8 mouse cellular contexts compared by ENCODE assay signal in the genomic region with DNA sequence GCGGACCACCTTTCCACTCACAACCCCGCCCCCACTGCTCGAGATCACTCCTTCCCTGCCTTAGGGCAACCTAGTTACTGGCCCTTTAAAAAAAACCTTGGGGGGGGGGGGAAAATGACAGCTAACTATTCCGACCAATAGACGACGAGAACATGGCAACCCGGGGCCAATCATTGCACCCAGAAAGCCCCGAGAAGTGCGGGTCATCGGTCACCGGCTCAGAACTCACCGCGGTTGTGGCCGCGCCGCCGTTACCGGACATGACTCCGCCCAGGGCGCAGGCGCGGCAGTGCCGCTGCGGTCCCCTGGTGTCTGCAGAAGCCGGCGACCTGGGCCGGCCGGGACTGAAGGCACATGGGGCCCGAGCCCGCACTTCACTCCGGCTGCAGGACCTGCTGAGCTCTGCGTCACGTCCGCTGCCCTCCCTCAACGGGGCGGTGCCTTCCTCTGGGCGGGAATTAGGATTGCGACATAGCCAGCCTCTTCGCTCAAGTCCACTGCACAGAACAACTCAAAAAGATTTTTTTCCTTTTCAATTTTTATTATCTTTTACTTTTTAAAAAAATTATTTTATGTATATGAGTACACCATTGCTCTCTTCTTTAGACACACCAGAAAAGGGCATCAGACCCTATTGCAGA. TPM values are rescaled to one million over a fixed set of nuclear protein-coding genes. Genes with fewer than 3 reads are reported as not detected.
DNase-seq lines count a peak whose midpoint lies in the region; ATAC-seq lines count a peak whose summit lies in the region.

A gene (minus strand): TSS at position 448 of the 641 bp plus-strand sequence.

- peak within 1 kb of the TSS; percentile 97 for H3K27ac ChIP-seq in forebrain, embryonic 10.5 days
- peak within 1 kb of the TSS; percentile 100 for H3K27ac ChIP-seq in heart, embryonic 15.5 days
- H3K27ac ChIP-seq in liver, embryonic 15.5 days (replicated peaks), result peak within 1 kb of the TSS; percentile 100
- peak within 1 kb of the TSS; percentile 88 for H3K27ac ChIP-seq in neural tube, embryonic 12.5 days

- H3K4me1 ChIP-seq in forebrain, embryonic 10.5 days, result peaks cover 29% of the 10 kb centered on the region
- H3K4me1 ChIP-seq in heart, embryonic 15.5 days (replicated peaks), result peaks cover 21% of the 10 kb centered on the region
- H3K4me1 ChIP-seq in liver, embryonic 15.5 days (replicated peaks), result peaks cover 39% of the 10 kb centered on the region
- H3K4me1 ChIP-seq in neural tube, embryonic 12.5 days, result peaks cover 9% of the 10 kb centered on the region

- 0% methylated on average over 39 of the region's 39 CpGs for WGBS in forebrain, embryonic 10.5 days
- under 1% methylated on average over 39 of the region's 39 CpGs for WGBS in heart, embryonic 15.5 days
- WGBS in liver, embryonic 15.5 days (ENCODE audit: insufficient replicate concordance), result under 1% methylated on average over 39 of the region's 39 CpGs
- under 1% methylated on average over 39 of the region's 39 CpGs for WGBS in neural tube, embryonic 12.5 days

- DNase-seq in c-Kit-positive CD71-negative TER-119-negative erythroid progenitor cells, embryonic 14.5 days (ENCODE audit: low read depth), result peak; percentile 89
- DNase-seq in forebrain, embryonic 10.5 days (ENCODE audit: extremely low spot score, low spot score), result peak; percentile 94
- peak; percentile 95 for DNase-seq in kidney, postnatal 36 days
- peak; percentile 93 for DNase-seq in telencephalon, adult 2 months (ENCODE audit: low read depth, low spot score)

- peak within 1 kb of the TSS; percentile 88 for H3K4me3 ChIP-seq in forebrain, embryonic 10.5 days
- H3K4me3 ChIP-seq in heart, embryonic 15.5 days, result peak within 1 kb of the TSS; percentile 85
- H3K4me3 ChIP-seq in liver, embryonic 15.5 days (replicated peaks), result peak within 1 kb of the TSS; percentile 81
- peak within 1 kb of the TSS; percentile 76 for H3K4me3 ChIP-seq in neural tube, embryonic 12.5 days

- no peaks in the 10 kb centered on the region for H3K9me3 ChIP-seq in forebrain, embryonic 10.5 days
- H3K9me3 ChIP-seq in heart, embryonic 15.5 days (replicated peaks), result no peaks in the 10 kb centered on the region
- no peaks in the 10 kb centered on the region for H3K9me3 ChIP-seq in liver, embryonic 15.5 days (replicated peaks)
- no peaks in the 10 kb centered on the region for H3K9me3 ChIP-seq in neural tube, embryonic 12.5 days

- no peaks in the 10 kb centered on the region for H3K27me3 ChIP-seq in forebrain, embryonic 10.5 days (ENCODE audit: poor library complexity, severe bottlenecking)
- H3K27me3 ChIP-seq in heart, embryonic 15.5 days, result no peaks in the 10 kb centered on the region
- H3K27me3 ChIP-seq in liver, embryonic 15.5 days, result no peaks in the 10 kb centered on the region
- H3K27me3 ChIP-seq in neural tube, embryonic 12.5 days (replicated peaks), result no peaks in the 10 kb centered on the region

- H3K9ac ChIP-seq in heart, embryonic 15.5 days, result peak within 1 kb of the TSS; percentile 91
- peak within 1 kb of the TSS; percentile 96 for H3K9ac ChIP-seq in liver, embryonic 15.5 days
- peak within 1 kb of the TSS; percentile 71 for H3K9ac ChIP-seq in neural tube, embryonic 12.5 days

- H3K4me2 ChIP-seq in heart, embryonic 15.5 days, result peak within 1 kb of the TSS; percentile 76
- peak within 1 kb of the TSS; percentile 82 for H3K4me2 ChIP-seq in liver, embryonic 15.5 days
- H3K4me2 ChIP-seq in neural tube, embryonic 12.5 days (replicated peaks), result peak within 1 kb of the TSS; percentile 64

- H3K36me3 ChIP-seq in forebrain, embryonic 10.5 days (replicated peaks), result peaks cover 66% of the 10 kb centered on the region
- peaks cover 35% of the 10 kb centered on the region for H3K36me3 ChIP-seq in heart, embryonic 15.5 days
- peaks cover 62% of the 10 kb centered on the region for H3K36me3 ChIP-seq in liver, embryonic 15.5 days (replicated peaks)
- peaks cover 33% of the 10 kb centered on the region for H3K36me3 ChIP-seq in neural tube, embryonic 12.5 days

- ATAC-seq in CD4-positive, CD25-positive, alpha-beta regulatory T cell, adult 4 months, result peak; percentile 96
- peak; percentile 91 for ATAC-seq in heart, embryonic 15.5 days (replicated peaks; ENCODE audit: insufficient number of reproducible peaks, insufficient read depth, low FRiP score, low read depth)
- ATAC-seq in liver, embryonic 15.5 days (ENCODE audit: insufficient read depth), result peak; percentile 82
- ATAC-seq in neural tube, embryonic 12.5 days (ENCODE audit: low FRiP score, low read depth), result peak; percentile 96

RNA-seq across cellular contexts. Expression of the gene that starts here (rescaled TPM):
- 10 to 100 TPM; 23.7 to 24.0 TPM for polyA plus RNA-seq in CD4-positive, CD25-positive, alpha-beta regulatory T cell, adult 4 months (2017; shearing (Covaris generic))
- 196 and 210 TPM in 2 replicates for polyA plus RNA-seq in forebrain, embryonic 10.5 days (2016; fragmentation: Nextera tagmentation; extraction: Ambion mirVana)
- 89.7 and 105 TPM in 2 replicates for polyA plus RNA-seq in heart, embryonic 15.5 days (2015; fragmentation: Nextera tagmentation; extraction: Ambion mirVana)
- 1,466 and 1,543 TPM in 2 replicates for polyA plus RNA-seq in liver, embryonic 15.5 days (2015; fragmentation: Nextera tagmentation; extraction: Ambion mirVana)
- polyA plus RNA-seq in neural tube, embryonic 12.5 days (2016; fragmentation: Nextera tagmentation; extraction: Ambion mirVana), result 92.8 and 95.0 TPM in 2 replicates

Comparison
In these comparisons a context has a peak if more than half of its experiments do, and no peak if none do; other contexts are left out.
1. Peak in every context shown above with its lines: DNase-seq, ATAC-seq, H3K4me3 ChIP-seq and H3K27ac ChIP-seq.